Mouse (Mus musculus): ENCODE data around the gene Galntl5.

GRCm38 (mm10) chr5:25221604-25222003 lies 40.3 kb downstream of the Galntl5 start, which contains the start of gene Galnt11:
- TF ChIP-seq POLR2A (IDR thresholded peaks at IDR 0.05; ENCODE audit: insufficient read depth, low read length) = no peak
- no peak for TF ChIP-seq CTCF (IDR thresholded peaks at IDR 0.05; ENCODE audit: low read depth, low read length)
- no peak for TF ChIP-seq EP300 (IDR thresholded peaks at IDR 0.05; ENCODE audit: insufficient read depth, low read depth, low read length)
